Mouse (Mus musculus) brown adipose tissue, adult 24 weeks (tissue): Measurements from ENCODE around the gene 1700113H08Rik. TPM values are rescaled to one million over a fixed set of nuclear protein-coding genes. Genes with fewer than 3 reads are reported as not detected.

ENCODE experiments used
- H3K27ac ChIP-seq: fragments of 200-500 bp; replicated peaks from 2 replicates; pipeline ENCODE4 v1.5.1; 2012; ENCODE audit warnings: low read depth, mild to moderate bottlenecking, low read length
- H3K4me1 ChIP-seq: fragments of 200-500 bp; 2 replicates; pipeline ENCODE4 v1.6.1; 2012; ENCODE audit warnings: low read length, mixed read lengths; ENCODE audit not compliant: control insufficient read depth, insufficient read depth, insufficient read length
- H3K4me3 ChIP-seq: fragments of 200-500 bp; 2 replicates; pipeline ENCODE4 v1.5.1; 2012; ENCODE audit warnings: low read depth, mild to moderate bottlenecking, low read length, moderate library complexity; ENCODE audit not compliant: insufficient read depth
- polyA plus RNA-seq: library from polyadenylated mRNA; stranded (reverse); fragments of >200 nt; gene quantifications from 2 replicates; pipeline ENCODE4 v1.2.4, GENCODE M21; 2012; ENCODE audit not compliant: missing spikeins, insufficient read depth, insufficient read length

Gene 1700113H08Rik
- polyA plus RNA-seq, 1 experiment: not detected

- Histone ChIP-seq H3K27ac (no peak overlapping the region), H3K4me3 (no peak overlapping the region), H3K4me1 (no peaks in the 10 kb centered on the region)
Measured at GRCm38 (mm10) chr10:87230071-87230910, 172.4 kb downstream of the 1700113H08Rik start.

GRCm38 (mm10) chr10:87239332-87240008 lies 181.6 kb downstream of the 1700113H08Rik start:
- Histone ChIP-seq H3K4me1 (no peaks in the 10 kb centered on the region), H3K27ac (no peak overlapping the region), H3K4me3 (no peak overlapping the region)

GRCm38 (mm10) chr10:87271724-87272123 lies 213.9 kb downstream of the 1700113H08Rik start:
- no peak overlapping the region for H3K27ac ChIP-seq
- H3K4me1 ChIP-seq: no peaks in the 10 kb centered on the region
- H3K4me3 ChIP-seq: no peak overlapping the region

- no peaks in the 10 kb centered on the region for H3K4me1 ChIP-seq
- no peak overlapping the region for H3K4me3 ChIP-seq
- H3K27ac ChIP-seq: no peak overlapping the region
Measured at GRCm38 (mm10) chr10:87272133-87272622, 214.3 kb downstream of the 1700113H08Rik start.

- Histone ChIP-seq H3K4me3 (no peak overlapping the region), H3K27ac (no peak overlapping the region), H3K4me1 (no peaks in the 10 kb centered on the region)
Measured at GRCm38 (mm10) chr10:87275075-87275474, 217.2 kb downstream of the 1700113H08Rik start.

Other genes starting within 250 kb of the 1700113H08Rik start
- gene Stab2, start 50.0 kb upstream of the 1700113H08Rik start, polyA plus RNA-seq: not detected in 2 replicates